Mouse (Mus musculus) T-cell, adult 2 months (primary cell): ENCODE results near the gene Abca13.

Experiments
- DNase-seq: peaks from one replicate; pipeline ENCODE4 v3.0.0; 2022; ENCODE audit warnings: low spot score

The Abca13 gene

DNA sequence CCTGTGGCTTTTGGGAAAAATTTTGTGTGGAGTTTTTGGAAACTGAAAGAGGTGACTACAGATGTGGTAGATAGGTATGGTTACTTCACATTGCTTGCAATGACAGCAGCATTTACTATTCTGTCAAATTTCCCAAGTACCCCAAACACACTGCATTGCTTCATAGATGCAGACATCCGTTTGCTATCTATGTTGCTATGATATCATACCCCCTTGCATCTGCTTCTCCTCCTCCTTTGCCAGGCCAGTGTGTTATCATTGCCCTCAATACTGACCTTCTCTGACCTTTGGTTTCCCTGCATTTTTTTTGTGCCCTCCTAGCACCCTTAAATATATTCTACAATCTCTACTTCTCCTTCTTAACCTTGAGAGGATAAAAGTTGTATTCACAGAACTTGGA lies 341.4 kb downstream of the Abca13 start:
- no peak for DNase-seq

DNA sequence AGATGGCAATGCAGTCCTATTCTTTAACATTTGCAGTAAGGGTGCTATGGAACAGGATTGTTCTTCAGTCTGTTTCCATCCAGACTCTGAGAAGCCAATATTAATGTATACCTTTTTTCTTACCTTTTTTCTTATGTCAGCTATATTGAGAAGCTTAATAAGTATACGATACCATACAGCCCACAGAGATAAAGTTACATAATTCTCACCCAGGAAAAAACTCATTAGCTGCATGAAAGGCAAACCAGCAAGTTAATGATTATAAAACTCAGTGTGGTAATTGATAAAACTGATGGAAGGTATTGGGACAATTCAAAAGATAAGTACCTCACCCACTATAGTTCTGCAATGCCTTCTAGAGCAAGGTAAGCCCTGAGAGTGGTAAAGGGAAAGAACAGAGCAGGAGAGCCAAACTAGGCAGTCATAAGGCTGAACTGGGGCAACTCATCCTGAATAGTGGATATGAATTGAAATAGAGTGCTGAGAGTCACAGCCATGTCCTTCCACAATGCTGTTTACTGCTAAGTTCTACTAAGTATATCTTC lies 342.0 kb downstream of the Abca13 start:
- no peak for DNase-seq

DNA sequence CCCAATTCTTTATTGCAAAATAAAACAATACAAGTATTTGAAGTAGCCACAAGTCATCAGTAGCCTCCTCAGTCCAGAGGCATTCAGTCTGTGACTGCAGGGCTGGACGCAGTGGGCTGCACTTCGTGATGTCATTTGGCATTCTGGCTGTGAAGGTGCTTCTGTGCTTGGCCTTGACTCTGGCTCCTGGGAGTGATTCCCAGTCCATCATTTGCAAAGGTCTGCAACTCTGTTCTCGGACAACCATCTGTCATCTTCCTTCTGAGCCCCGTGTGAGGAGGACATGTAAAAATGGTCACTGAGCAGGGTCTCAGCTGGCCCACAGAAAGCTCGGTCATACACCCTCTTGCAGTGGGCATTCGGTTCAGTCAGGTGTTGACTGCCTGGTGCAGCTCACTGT lies 345.1 kb downstream of the Abca13 start:
- DNase-seq, result no peak

DNA sequence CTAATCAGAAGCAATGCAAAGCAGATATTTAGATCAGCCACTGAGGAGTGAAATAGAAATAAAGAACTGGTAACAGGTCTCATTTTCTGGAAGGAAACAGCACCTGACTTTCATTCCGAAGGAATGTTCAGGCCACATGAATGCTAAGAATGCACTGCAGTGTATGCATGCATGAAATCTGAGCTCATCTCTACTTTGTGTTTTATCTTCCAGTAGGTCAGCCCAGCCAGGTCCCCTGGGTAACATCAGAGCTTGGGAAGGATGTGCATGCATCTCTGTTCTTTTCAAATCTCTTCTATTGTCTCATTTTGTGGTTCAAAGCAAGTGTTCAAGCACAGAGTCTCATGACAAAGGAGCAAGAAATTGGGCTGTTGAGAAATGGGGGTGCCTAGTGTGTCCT lies 346.6 kb downstream of the Abca13 start:
- DNase-seq, result no peak

GRCm38 (mm10) chr11:9560026-9560425 lies 368.3 kb downstream of the Abca13 start:
- DNase-seq, result no peak

DNA sequence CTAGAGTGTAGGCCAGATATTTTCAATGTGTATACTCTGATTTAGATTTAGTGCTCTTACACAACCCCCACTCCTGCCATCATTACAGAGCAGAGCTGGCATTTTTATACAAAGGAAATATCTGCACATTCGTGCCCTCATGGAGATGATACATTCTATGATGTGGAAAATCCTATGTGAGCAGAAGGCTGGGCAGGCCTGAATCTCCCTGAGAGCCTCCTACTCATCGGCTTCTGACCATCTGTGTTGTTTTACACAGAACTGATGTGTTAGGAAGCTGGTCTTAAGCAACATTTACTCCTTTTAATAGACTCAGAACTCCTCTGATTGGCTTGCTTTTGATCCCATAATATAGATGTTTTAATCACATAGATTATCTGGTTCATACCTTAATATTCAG lies 376.6 kb downstream of the Abca13 start:
- no peak for DNase-seq

- no peak for DNase-seq
Measured at GRCm38 (mm10) chr11:9570319-9570718, 378.6 kb downstream of the Abca13 start.

GRCm38 (mm10) chr11:9574894-9575293 lies 383.2 kb downstream of the Abca13 start:
- no peak for DNase-seq

GRCm38 (mm10) chr11:9591757-9592316 lies 400.1 kb downstream of the Abca13 start:
- DNase-seq, result no peak

DNA sequence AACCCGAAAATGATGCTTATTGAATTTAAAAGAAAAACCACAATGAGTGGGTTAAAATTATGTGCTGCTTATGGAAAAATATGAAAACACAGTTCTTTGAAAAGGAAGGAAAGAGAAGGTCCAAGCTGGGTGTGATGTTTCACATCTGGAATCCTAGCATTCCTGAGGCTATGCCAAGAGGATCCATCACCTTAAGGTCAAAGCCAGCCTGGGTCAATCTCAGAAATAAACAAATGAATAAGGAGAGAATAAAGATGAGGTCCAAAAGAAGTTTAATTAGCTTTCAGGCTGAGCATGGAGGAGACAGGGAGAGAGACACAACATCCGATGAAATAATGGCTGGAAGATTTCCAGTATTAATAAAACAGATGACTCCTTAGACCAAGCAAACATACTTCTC lies 405.6 kb downstream of the Abca13 start:
- no peak for DNase-seq

- DNase-seq, result no peak
Measured at GRCm38 (mm10) chr11:9601096-9601495, 409.4 kb downstream of the Abca13 start.

DNA sequence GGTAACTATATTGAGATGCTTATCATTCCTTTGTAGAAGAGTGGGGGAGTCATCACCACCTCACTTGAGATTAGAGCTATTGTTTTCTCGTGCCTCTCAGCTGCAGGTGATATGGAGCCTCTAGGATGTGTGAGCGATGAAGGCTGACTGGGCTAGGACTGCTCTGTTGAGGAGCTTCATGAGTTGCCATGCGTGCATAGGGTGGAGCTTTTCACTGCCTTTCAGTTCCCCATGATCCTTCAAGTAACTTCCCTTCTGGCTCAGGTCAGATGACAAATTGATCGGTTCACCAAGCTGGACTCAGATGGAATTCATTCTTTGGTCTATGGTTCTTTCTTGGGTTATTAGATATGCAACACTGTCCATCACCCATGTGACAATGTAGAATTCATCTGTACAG lies 410.4 kb downstream of the Abca13 start:
- no peak for DNase-seq

- DNase-seq, result no peak
Measured at GRCm38 (mm10) chr11:9608249-9608648, 416.5 kb downstream of the Abca13 start.

DNA sequence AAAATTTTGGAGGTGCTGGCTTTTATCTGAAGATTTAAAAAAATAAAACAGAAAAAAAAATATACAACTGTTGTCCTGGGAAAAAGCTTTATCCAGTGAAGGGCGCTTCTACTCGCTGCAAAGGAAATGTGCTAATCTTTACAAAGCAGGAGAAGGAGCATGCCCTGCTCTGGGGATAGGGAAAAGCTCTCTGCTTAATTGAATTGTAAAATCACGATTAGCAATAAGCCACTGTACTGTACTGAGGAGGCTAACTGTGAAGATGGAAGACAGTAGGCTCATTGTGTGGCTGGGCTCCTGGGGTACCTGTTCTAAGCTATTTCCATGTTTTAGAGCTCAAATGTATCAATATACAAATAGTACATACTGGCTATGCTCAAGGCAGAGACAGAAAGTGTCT lies 417.3 kb downstream of the Abca13 start:
- no peak for DNase-seq

GRCm38 (mm10) chr11:9616133-9616532 lies 424.4 kb downstream of the Abca13 start:
- DNase-seq, result no peak

GRCm38 (mm10) chr11:9616665-9617064 lies 424.9 kb downstream of the Abca13 start:
- no peak for DNase-seq

DNA sequence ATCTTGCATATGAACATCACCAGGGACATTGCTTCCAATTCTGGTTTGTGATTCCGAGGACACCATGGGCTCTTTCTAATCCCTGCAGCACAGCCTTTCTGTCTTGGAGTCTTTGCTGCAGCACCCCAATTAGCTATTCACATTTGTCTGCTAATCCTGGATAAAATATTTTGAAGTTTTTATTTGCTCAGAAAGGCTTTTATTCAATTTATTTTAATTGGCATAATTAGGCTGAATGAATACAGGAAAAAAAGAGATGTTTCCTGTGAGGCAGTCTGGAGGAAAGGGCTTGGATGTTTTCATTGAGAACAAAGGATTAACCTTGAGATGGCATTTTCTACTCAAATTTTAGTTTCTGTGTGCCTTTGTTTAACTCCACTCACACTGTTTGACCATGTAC lies 428.2 kb downstream of the Abca13 start:
- DNase-seq, result no peak

DNA sequence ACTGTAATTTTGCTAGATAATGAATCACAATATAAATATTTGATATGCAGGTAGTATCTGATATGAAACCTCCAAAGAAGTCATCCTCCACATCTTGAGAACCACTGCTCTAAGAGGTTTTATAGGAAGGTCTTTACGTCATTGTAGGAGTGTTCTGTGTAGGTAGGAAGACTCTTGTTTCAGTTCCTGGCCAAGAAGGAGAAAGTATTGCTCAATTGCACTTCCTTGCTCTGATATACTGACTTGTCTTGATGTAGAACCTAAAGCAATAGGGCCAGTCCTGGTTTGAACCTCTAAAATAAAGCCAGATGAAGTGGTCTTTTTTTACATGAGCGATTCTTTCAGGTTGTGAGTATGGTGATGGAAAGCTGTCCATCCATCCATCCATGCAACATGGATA lies 431.1 kb downstream of the Abca13 start:
- no peak for DNase-seq

GRCm38 (mm10) chr11:9624753-9625152 lies 433.0 kb downstream of the Abca13 start:
- DNase-seq, result no peak

GRCm38 (mm10) chr11:9625812-9626211 lies 434.1 kb downstream of the Abca13 start:
- DNase-seq, result no peak

DNA sequence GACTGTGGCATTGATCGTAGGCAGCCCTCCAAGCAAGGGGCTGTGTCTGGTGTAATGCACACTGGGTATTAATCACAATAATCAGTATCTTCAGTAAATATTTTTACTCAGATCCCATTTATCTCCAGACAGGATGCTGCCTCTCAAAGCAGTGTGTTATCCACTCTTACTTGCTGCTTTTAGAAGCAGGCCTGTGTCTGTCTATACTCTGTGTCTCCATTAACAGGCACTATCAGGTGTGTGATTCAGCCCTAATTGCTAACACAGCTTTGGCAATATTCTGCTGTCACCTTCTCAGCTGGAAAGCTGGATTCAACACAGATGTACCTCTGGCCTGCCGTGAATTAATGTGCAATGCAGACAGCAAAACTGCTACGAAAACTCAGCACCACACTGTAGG lies 455.5 kb downstream of the Abca13 start:
- DNase-seq, result no peak

- DNase-seq, result no peak
Measured at GRCm38 (mm10) chr11:9647991-9648390, 456.2 kb downstream of the Abca13 start.

- no peak for DNase-seq
Measured at GRCm38 (mm10) chr11:9666648-9667255, 475.0 kb downstream of the Abca13 start.

DNA sequence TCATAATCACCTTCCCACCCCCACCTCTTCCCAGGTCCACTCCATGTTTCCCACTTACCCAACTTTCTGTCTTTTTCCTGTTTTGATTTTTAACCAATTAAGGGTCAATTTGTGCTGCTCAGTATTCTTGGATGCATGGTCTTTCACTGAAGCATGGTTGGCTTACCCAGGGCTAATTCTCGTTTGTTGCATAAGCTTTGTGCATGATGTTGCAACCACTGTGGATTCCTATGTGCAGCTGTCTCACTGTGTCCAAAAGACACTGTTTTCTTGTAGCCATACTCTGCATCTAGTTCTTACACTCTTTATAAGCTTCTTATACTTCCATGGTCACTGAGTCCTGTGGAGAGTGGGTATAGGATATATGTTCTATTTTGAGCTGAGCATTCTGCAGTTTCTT lies 477.7 kb downstream of the Abca13 start:
- no peak for DNase-seq
